Mouse (Mus musculus): ENCODE measurements at regions not wholly inside any gene's neighbourhood (a gene's known extent, or its start where the extent isn't known, plus 50 kb on each side); places are given as distances from the start of the nearest gene placed in this dataset.

DNA sequence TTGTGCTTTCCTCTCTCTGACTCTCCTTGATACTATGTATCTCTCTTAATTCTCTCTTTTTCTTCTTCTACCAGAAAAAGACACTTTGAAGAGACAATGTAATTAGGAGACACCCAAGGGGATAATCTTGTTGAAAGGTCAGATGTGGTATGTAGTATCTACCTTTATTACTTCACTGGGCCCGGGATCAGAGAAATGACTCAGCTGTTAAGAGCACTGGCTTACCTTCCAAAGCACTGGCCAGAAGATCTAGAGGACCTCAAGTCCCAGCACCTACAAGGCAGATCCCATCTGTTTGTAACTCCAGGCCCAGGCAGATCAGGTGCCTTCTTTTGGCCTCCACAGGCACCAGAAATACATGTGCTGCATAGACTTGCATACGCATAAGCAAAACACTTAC, 127.8 kb upstream of the Cdkn2b start:
- H3K27ac ChIP-seq (ENCODE audit: insufficient read depth, low read depth, low read length): no peak overlapping the region
- no peaks in the 10 kb centered on the region for H3K4me1 ChIP-seq (ENCODE audit: control insufficient read depth, insufficient read depth, low read length)
- TF ChIP-seq POLR2A (IDR thresholded peaks at IDR 0.05; ENCODE audit: borderline replicate concordance, low read depth, low read length) (no peak), CTCF (IDR thresholded peaks at IDR 0.05; ENCODE audit: low read depth, low read length) (no peak)
- no peak overlapping the region for H3K4me3 ChIP-seq (ENCODE audit: insufficient read depth, low read length)

DNA sequence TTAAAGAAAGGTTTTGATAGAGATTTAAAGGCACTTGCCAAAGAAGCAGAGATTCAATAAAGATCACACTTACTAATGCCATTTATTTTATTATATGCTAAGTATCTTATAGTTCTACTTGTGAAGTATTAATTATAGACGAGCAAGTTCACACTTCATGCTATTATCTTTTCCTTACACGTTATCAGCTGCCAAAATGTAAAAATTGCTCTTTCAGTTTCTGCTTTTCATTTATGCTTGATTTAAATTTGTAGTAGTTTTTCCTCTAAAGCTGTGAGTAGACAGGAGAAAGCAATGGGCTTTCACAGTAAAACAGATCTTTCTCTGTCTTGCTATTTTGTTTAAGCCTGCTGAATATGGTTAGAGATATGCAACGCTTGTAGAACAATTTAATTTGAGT, 125.9 kb upstream of the Cdkn2b start:
- Histone ChIP-seq H3K4me1 (ENCODE audit: control insufficient read depth, insufficient read depth, low read length) (peaks cover 2% of the 10 kb centered on the region; the same call in 1 of the 2 replicates), H3K27ac (ENCODE audit: insufficient read depth, low read depth, low read length) (no peak overlapping the region), H3K4me3 (ENCODE audit: insufficient read depth, low read length) (no peak overlapping the region)
- TF ChIP-seq POLR2A (IDR thresholded peaks at IDR 0.05; ENCODE audit: borderline replicate concordance, low read depth, low read length) (no peak), CTCF (IDR thresholded peaks at IDR 0.05; ENCODE audit: low read depth, low read length) (no peak)

DNA sequence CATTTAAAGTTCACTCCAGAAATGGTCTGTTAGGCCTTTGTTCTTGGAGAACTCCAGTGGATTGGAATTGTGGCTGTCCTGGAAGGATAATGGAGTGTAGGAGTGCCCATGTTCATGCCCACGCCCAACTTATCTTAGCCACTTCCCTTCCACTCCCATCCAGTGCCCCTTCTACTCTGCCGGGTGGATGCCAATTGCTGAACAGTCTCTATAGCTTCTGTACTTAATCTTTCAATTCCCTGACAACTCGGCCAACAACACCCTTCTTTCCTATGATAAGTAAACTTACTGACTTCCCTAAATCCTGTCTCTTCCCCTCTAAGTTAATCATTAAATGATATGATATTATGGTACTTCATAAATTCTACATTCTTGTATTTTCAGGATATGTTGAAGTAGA, 123.3 kb upstream of the Cdkn2b start:
- Histone ChIP-seq H3K4me1 (ENCODE audit: control insufficient read depth, insufficient read depth, low read length) (peaks cover 2% of the 10 kb centered on the region; the same call in 1 of the 2 replicates), H3K27ac (ENCODE audit: insufficient read depth, low read depth, low read length) (no peak overlapping the region), H3K4me3 (ENCODE audit: insufficient read depth, low read length) (no peak overlapping the region)
- TF ChIP-seq CTCF (IDR thresholded peaks at IDR 0.05; ENCODE audit: low read depth, low read length): no peak
- no peak for TF ChIP-seq POLR2A (IDR thresholded peaks at IDR 0.05; ENCODE audit: borderline replicate concordance, low read depth, low read length)

DNA sequence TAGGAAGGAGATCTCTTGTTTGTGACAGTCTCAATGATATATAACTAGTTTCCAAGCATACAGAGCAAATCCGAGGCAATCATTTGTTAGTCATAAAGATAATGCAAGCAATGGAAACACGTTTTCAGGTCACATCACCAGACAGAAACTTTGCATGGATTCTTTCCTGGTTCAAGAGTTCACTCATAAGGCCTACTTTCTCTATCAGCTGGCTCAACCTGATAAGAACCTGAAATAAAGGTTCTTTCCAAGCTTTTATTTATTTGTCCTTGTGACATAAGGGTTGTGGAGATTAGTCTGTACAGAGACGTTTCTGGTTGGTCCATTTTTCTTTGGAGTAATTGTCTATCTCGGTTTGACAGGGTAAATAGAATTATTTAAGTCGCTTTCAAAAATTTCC, 122.7 kb upstream of the Cdkn2b start:
- no peak for TF ChIP-seq POLR2A (IDR thresholded peaks at IDR 0.05; ENCODE audit: borderline replicate concordance, low read depth, low read length)
- no peak for TF ChIP-seq CTCF (IDR thresholded peaks at IDR 0.05; ENCODE audit: low read depth, low read length)
- H3K4me1 ChIP-seq (ENCODE audit: control insufficient read depth, insufficient read depth, low read length): peaks cover 2% of the 10 kb centered on the region
- no peak overlapping the region for H3K27ac ChIP-seq (ENCODE audit: insufficient read depth, low read depth, low read length)
- no peak overlapping the region for H3K4me3 ChIP-seq (ENCODE audit: insufficient read depth, low read length)

DNA sequence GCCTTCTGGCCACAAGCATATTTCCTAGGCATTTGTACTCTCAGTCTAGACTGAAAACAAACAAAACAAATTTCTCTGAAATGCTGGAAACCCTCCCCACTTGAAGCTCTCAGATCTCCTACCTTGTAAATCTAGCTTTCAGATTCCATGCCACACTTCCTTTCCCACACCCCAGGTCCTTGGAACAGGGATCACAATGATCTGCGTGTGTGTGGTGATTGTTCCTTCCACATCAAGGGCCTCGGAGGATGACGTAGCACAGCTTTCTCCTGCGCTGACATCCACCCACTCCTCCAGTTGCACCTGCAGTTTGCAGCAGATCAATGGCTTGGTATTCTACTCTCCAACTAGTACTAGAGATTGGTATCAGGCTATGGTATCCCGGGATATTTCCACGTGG, 120.7 kb upstream of the Cdkn2b start:
- no peak overlapping the region for H3K4me3 ChIP-seq (ENCODE audit: insufficient read depth, low read length)

DNA sequence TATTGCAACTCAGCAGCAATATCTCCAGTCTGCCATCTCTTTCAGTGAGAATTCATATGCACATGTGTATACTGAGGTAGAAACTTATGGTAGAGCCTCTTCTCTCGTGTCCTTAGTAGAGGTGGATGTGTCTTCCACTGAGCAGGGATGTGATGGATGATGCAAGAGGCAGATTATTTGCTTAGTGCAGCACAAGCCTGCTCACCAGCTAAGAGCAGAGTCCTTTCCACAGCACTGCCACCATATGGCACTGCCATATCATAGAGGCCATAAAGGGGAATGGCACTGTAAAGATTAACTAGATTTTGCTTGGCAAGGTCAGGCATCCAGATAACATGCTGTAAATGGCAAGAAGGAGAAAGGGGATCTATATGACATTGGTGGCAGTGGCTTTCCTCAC, 117.6 kb upstream of the Cdkn2b start:
- H3K27ac ChIP-seq (ENCODE audit: insufficient read depth, low read depth, low read length): no peak overlapping the region
- no peak overlapping the region for H3K4me3 ChIP-seq (ENCODE audit: insufficient read depth, low read length)

More for the DNA sequence above, 120.7 kb upstream of the Cdkn2b start:
- Histone ChIP-seq H3K4me1 (ENCODE audit: control insufficient read depth, insufficient read depth, low read length) (peaks cover 9% of the 10 kb centered on the region), H3K27ac (ENCODE audit: insufficient read depth, low read depth, low read length) (no peak overlapping the region)
- no peak for TF ChIP-seq CTCF (IDR thresholded peaks at IDR 0.05; ENCODE audit: low read depth, low read length)
- no peak for TF ChIP-seq POLR2A (IDR thresholded peaks at IDR 0.05; ENCODE audit: borderline replicate concordance, low read depth, low read length)

DNA sequence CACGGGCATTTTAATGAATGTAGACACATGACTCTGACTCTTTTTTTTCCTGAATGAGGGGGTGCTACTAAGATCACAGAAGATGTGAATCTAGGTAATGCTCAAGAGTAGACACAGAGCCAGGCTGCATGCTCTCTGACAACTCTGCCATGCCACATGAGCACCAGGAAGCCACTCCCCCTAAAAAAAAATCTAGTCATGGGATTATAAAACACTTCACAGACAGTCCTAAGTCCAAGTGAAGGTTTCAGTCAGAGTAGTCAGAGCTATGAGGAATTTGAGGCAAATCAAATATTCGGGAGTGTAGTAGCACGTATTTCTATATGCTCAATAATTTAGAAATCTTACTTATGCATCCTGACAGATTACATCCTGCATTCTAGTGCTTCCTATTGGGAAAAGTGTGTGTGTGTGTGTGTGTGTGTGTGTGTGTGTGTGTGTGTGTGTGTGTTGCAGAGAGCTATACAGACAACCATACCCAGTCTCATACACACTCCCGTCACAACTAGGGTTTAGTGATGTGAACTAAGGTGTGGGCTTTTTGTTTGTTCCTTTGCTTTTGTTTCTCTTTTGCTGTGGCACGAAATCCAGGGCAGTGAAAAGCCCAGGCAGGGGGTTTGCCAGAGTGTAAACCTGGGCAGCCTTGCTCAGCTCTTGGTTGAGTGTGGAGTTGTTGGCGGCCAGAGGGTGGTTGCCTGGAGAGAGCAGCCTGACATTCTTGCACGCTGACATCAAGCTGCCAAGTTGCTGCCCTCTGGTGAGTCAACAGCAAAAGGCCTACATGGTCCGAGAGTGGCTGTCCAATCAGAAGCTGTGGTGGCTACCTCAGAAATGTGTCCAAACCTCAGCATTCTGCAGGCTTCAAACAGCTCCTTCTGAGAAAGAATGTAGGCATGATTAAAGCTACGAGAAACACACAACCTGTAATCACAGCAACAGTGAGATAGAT, 116.8 kb upstream of the Cdkn2b start:
- no peak for TF ChIP-seq POLR2A (IDR thresholded peaks at IDR 0.05; ENCODE audit: borderline replicate concordance, low read depth, low read length)
- TF ChIP-seq CTCF (IDR thresholded peaks at IDR 0.05; ENCODE audit: low read depth, low read length): no peak
- Histone ChIP-seq H3K27ac (ENCODE audit: insufficient read depth, low read depth, low read length) (no peak overlapping the region), H3K4me1 (ENCODE audit: control insufficient read depth, insufficient read depth, low read length) (peaks cover 6% of the 10 kb centered on the region; the same call in 1 of the 2 replicates), H3K4me3 (ENCODE audit: insufficient read depth, low read length) (no peak overlapping the region)

More for the DNA sequence above, 117.6 kb upstream of the Cdkn2b start:
- TF ChIP-seq CTCF (IDR thresholded peaks at IDR 0.05; ENCODE audit: low read depth, low read length) (no peak), POLR2A (IDR thresholded peaks at IDR 0.05; ENCODE audit: borderline replicate concordance, low read depth, low read length) (no peak)
- peaks cover 9% of the 10 kb centered on the region for H3K4me1 ChIP-seq (ENCODE audit: control insufficient read depth, insufficient read depth, low read length)

DNA sequence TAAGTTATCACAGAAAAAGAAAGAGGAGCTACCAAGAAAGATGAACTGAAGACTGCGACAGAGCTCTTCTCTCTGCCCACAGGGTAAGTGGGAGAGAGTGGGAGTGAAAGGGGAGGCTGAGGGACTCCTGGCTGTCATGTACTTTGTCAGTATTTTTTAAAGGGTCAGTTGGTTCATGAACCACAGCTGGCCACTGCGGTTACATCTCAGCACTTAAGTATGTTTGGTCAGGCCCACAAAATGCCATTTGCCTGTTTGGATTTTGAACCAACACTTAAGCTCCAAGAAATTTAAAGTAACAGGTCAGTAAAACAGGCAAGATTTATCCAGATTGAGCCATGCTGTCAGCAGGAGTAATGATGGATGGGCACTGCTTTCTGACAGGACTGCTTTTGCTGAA, 115.1 kb upstream of the Cdkn2b start:
- H3K27ac ChIP-seq (ENCODE audit: insufficient read depth, low read depth, low read length): no peak overlapping the region
- no peak for TF ChIP-seq POLR2A (IDR thresholded peaks at IDR 0.05; ENCODE audit: borderline replicate concordance, low read depth, low read length)
- TF ChIP-seq CTCF (IDR thresholded peaks at IDR 0.05; ENCODE audit: low read depth, low read length): no peak
- H3K4me1 ChIP-seq (ENCODE audit: control insufficient read depth, insufficient read depth, low read length): peaks cover 6% of the 10 kb centered on the region; the same call in 1 of the 2 replicates
- H3K4me3 ChIP-seq (ENCODE audit: insufficient read depth, low read length): no peak overlapping the region

DNA sequence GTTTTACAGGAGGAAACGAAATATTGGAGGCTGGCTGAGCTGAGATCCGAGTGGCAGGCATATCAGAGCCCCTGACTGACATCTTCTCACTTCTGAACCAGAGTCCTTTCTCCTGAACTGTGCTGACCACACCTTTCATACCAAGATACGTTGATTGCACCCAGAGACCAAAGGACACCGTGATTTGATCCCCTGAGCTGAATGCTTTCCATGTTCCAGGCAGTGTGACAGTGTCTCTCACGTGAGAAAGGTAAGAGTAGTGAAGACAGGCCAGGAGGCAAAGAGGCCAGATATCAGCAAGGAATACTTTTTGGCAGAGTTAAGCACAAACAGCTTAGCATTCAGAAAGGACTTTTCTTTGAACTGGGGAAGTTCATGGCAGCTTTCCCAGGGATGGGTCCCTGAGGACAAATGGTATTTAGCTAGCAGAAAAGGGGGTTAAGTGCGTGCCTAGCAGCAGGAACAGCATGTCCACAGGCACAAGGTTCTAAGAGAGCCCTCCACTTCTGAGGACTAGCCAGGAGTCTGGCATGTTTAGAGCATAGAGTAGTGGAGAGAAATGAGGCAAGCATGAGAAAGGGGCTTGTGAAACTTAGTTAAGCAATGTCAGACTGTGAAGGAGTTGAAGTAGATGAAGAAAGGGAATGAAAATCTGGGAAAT, 111.0 kb upstream of the Cdkn2b start:
- H3K4me3 ChIP-seq (ENCODE audit: insufficient read depth, low read length): no peak overlapping the region
- TF ChIP-seq CTCF (IDR thresholded peaks at IDR 0.05; ENCODE audit: low read depth, low read length) (no peak), POLR2A (IDR thresholded peaks at IDR 0.05; ENCODE audit: borderline replicate concordance, low read depth, low read length) (no peak)
- H3K4me1 ChIP-seq (ENCODE audit: control insufficient read depth, insufficient read depth, low read length): no peaks in the 10 kb centered on the region
- no peak overlapping the region for H3K27ac ChIP-seq (ENCODE audit: insufficient read depth, low read depth, low read length)

DNA sequence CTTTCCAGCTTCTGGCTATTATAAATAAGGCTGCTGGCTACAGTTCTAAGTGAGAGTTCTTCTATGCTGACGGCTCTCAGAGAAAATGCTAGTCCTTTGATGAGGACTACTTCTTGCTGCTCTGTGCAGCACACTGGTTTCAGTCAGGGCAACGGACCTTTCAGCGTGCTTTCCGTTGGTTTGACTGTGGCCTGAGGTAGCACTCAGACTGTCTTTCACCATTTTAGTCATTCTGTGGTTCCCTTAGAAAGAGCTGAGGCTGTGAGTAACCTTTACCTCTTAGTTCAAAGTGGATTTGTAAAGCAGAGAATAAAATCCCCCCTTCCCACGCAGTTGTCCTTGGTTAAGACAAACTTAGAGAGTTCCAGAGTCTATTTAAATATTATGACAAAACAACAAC, 110.0 kb upstream of the Cdkn2b start:
- no peak for TF ChIP-seq POLR2A (IDR thresholded peaks at IDR 0.05; ENCODE audit: borderline replicate concordance, low read depth, low read length)
- TF ChIP-seq CTCF (IDR thresholded peaks at IDR 0.05; ENCODE audit: low read depth, low read length): no peak
- Histone ChIP-seq H3K4me3 (ENCODE audit: insufficient read depth, low read length) (no peak overlapping the region), H3K4me1 (ENCODE audit: control insufficient read depth, insufficient read depth, low read length) (no peaks in the 10 kb centered on the region), H3K27ac (ENCODE audit: insufficient read depth, low read depth, low read length) (no peak overlapping the region)
